Mouse (Mus musculus): ENCODE results near the gene Gm21866. TPM values are rescaled to one million over a fixed set of nuclear protein-coding genes. Genes with fewer than 3 reads are reported as not detected.
"Not testable (repeated sequence)": the region's sequence is repeated elsewhere in the genome, so short reads cannot be mapped to it uniquely, and the experiment has no call there.

The Gm21866 gene
- polyA plus RNA-seq (2012; rRNA removed) (not detected in 2 replicates), polyA plus RNA-seq (2014; fragmentation: Nextera tagmentation; extraction: Ambion mirVana) (not detected in 2 replicates)

- not testable (repeated sequence) for H3K4me3 ChIP-seq (replicated peaks; ENCODE audit: low read length); DNase-seq (ENCODE audit: low spot score); ATAC-seq (ENCODE audit: low FRiP score, low read depth); H3K27ac ChIP-seq (replicated peaks; ENCODE audit: low read depth, low read length); H3K4me1 ChIP-seq (ENCODE audit: control insufficient read depth, insufficient read depth, low read length); H3K9me3 ChIP-seq (ENCODE audit: control insufficient read depth, low read length); H3K36me3 ChIP-seq (ENCODE audit: control insufficient read depth, insufficient read depth, low read length); H3K27me3 ChIP-seq (ENCODE audit: control insufficient read depth, insufficient read depth, low read length); H3K9ac ChIP-seq (ENCODE audit: low read depth, low read length, severe bottlenecking); H3K4me2 ChIP-seq (replicated peaks; ENCODE audit: low read depth, low read length, severe bottlenecking)
- WGBS = 89% methylated on average over 1 of the region's 3 CpGs
These were observed at the start of gene Gm21866 for GRCm38 (mm10) chrY:13465479-13465878. Gm21866 (minus strand) TSS chrY:13465579.

GRCm38 (mm10) chrY:13493726-13494125 is 28.3 kb upstream of the Gm21866 start, which contains the start of gene Gm20773:
Gm20773 (plus strand) TSS chrY:13494026.
- not testable (repeated sequence) for H3K4me3 ChIP-seq (replicated peaks; ENCODE audit: low read length); H3K9me3 ChIP-seq (ENCODE audit: control insufficient read depth, low read length); DNase-seq (ENCODE audit: low spot score); H3K27me3 ChIP-seq (ENCODE audit: control insufficient read depth, insufficient read depth, low read length); ATAC-seq (ENCODE audit: low FRiP score, low read depth); H3K9ac ChIP-seq (ENCODE audit: low read depth, low read length, severe bottlenecking); H3K4me2 ChIP-seq (replicated peaks; ENCODE audit: low read depth, low read length, severe bottlenecking); H3K4me1 ChIP-seq (ENCODE audit: control insufficient read depth, insufficient read depth, low read length); H3K36me3 ChIP-seq (ENCODE audit: control insufficient read depth, insufficient read depth, low read length); H3K27ac ChIP-seq (replicated peaks; ENCODE audit: low read depth, low read length)
- WGBS = no CpG with 5 or more reads among the region's 1 CpGs

Other genes starting within 250 kb of the Gm21866 start
- gene Gm21828, start 241.7 kb downstream of the Gm21866 start, polyA plus RNA-seq (2012; rRNA removed) = not detected in 2 replicates
- not detected in 2 replicates for gene Gm21828, start 241.7 kb downstream of the Gm21866 start, polyA plus RNA-seq (2014; fragmentation: Nextera tagmentation; extraction: Ambion mirVana)
- not detected in 2 replicates for gene Gm21440, start 213.2 kb downstream of the Gm21866 start, polyA plus RNA-seq (2012; rRNA removed)
- not detected in 2 replicates for gene Gm21440, start 213.2 kb downstream of the Gm21866 start, polyA plus RNA-seq (2014; fragmentation: Nextera tagmentation; extraction: Ambion mirVana)
- gene Gm21454, start 213.1 kb downstream of the Gm21866 start, polyA plus RNA-seq (2012; rRNA removed) = not detected in 2 replicates
- gene Gm21454, start 213.1 kb downstream of the Gm21866 start, polyA plus RNA-seq (2014; fragmentation: Nextera tagmentation; extraction: Ambion mirVana) = not detected in 2 replicates
- gene Gm21725, start 116.5 kb downstream of the Gm21866 start, polyA plus RNA-seq (2012; rRNA removed) = not detected in 2 replicates
- gene Gm21725, start 116.5 kb downstream of the Gm21866 start, polyA plus RNA-seq (2014; fragmentation: Nextera tagmentation; extraction: Ambion mirVana) = not detected in 2 replicates
- not detected in 2 replicates for gene Gm20773, start 28.4 kb upstream of the Gm21866 start, polyA plus RNA-seq (2012; rRNA removed)
- gene Gm20773, start 28.4 kb upstream of the Gm21866 start, polyA plus RNA-seq (2014; fragmentation: Nextera tagmentation; extraction: Ambion mirVana) = not detected in 2 replicates